Mouse (Mus musculus) lung, embryonic 16.5 days (tissue): ENCODE data around the gene Nr1h4. TPM values are rescaled to one million over a fixed set of nuclear protein-coding genes. Genes with fewer than 3 reads are reported as not detected.

Experiments
- ATAC-seq: fragments of 200-750 bp; cut with Nextera tagmentation; 2 replicates; pipeline ENCODE4 v1.8.0; 2017; ENCODE audit warnings: low read depth, mild to moderate bottlenecking, moderate library complexity
- H3K27ac ChIP-seq: fragments of 300-500 bp; sonication (generic); 2 replicates; pipeline ENCODE4 v1.5.1; 2014; ENCODE audit warnings: mild to moderate bottlenecking, control low read depth, low read length
- H3K27me3 ChIP-seq: fragments of 300-500 bp; sonication (generic); 2 replicates; pipeline ENCODE4 v1.6.1; 2014; ENCODE audit warnings: low read depth, low read length, mixed read lengths; ENCODE audit not compliant: control insufficient read depth, insufficient read depth
- H3K36me3 ChIP-seq: fragments of 300-500 bp; sonication (generic); 2 replicates; pipeline ENCODE4 v1.6.1; 2014; ENCODE audit warnings: low read length; ENCODE audit not compliant: control insufficient read depth, insufficient read depth
- H3K4me1 ChIP-seq: fragments of 300-500 bp; sonication (generic); replicated peaks from 2 replicates; pipeline ENCODE4 v1.6.1; 2014; ENCODE audit warnings: low read length, mixed read lengths; ENCODE audit not compliant: control insufficient read depth, insufficient read depth
- H3K4me2 ChIP-seq: fragments of 300-500 bp; sonication (generic); 2 replicates; pipeline ENCODE4 v1.6.1; 2014; ENCODE audit warnings: low read depth, low read length, control low read depth
- H3K4me3 ChIP-seq: fragments of 300-500 bp; sonication (generic); 2 replicates; pipeline ENCODE4 v1.5.1; 2014; ENCODE audit warnings: mild to moderate bottlenecking, low read length, control low read depth
- H3K9ac ChIP-seq: fragments of 300-500 bp; sonication (generic); 2 replicates; pipeline ENCODE4 v1.6.1; 2014; ENCODE audit warnings: low read length, control low read depth
- H3K9me3 ChIP-seq: fragments of 300-500 bp; sonication (generic); 2 replicates; pipeline ENCODE4 v1.6.1; 2016; ENCODE audit warnings: low read length; ENCODE audit not compliant: control insufficient read depth
- WGBS: fragments of 180-500 bp; shearing (Covaris S2); extraction: QIAGEN DNeasy Blood & Tissue Kit; methylation state at CpG from one replicate; pipeline ENCODE4 v1.1.7; 2014; 5-methylcytosine and 5-hydroxymethylcytosine counted together
- polyA plus RNA-seq: library from polyadenylated mRNA; unstranded; fragments of >200 nt; fragmentation: Nextera tagmentation; extraction: Ambion mirVana; gene quantifications from 2 replicates; pipeline ENCODE4 v1.2.1, GENCODE M21; 2015

The Nr1h4 gene
- polyA plus RNA-seq, 1 experiment from 2014 or later, result 0.16 TPM

- H3K9me3 ChIP-seq, result no peaks in the 10 kb centered on the region
- H3K4me3 ChIP-seq, result no peak overlapping the region
- H3K4me2 ChIP-seq, result no peak overlapping the region
- H3K36me3 ChIP-seq, result no peaks in the 10 kb centered on the region
- H3K27me3 ChIP-seq, result no peaks in the 10 kb centered on the region
- no peaks in the 10 kb centered on the region for H3K4me1 ChIP-seq
- WGBS, result 86% methylated on average over 3 of the region's 3 CpGs
- no peak overlapping the region for H3K27ac ChIP-seq
- no peak for ATAC-seq
- no peak overlapping the region for H3K9ac ChIP-seq
Measured at GRCm38 (mm10) chr10:89490250-89490649, 43.1 kb downstream of the Nr1h4 start.

GRCm38 (mm10) chr10:89489459-89489858 lies 43.9 kb downstream of the Nr1h4 start:
- Histone ChIP-seq H3K9me3 (no peaks in the 10 kb centered on the region), H3K36me3 (no peaks in the 10 kb centered on the region), H3K27me3 (no peaks in the 10 kb centered on the region), H3K4me2 (no peak overlapping the region), H3K4me1 (no peaks in the 10 kb centered on the region), H3K9ac (no peak overlapping the region), H3K27ac (no peak overlapping the region), H3K4me3 (no peak overlapping the region)
- no peak for ATAC-seq
- 62% methylated on average over 4 of the region's 4 CpGs for WGBS

- no peak for ATAC-seq
- H3K4me3 ChIP-seq, result no peak overlapping the region
- no peaks in the 10 kb centered on the region for H3K9me3 ChIP-seq
- no peaks in the 10 kb centered on the region for H3K27me3 ChIP-seq
- H3K4me1 ChIP-seq, result no peaks in the 10 kb centered on the region
- H3K27ac ChIP-seq, result no peak overlapping the region
- no peak overlapping the region for H3K4me2 ChIP-seq
- H3K9ac ChIP-seq, result no peak overlapping the region
- no peaks in the 10 kb centered on the region for H3K36me3 ChIP-seq
- WGBS, result 59% methylated on average over 4 of the region's 4 CpGs
Measured at GRCm38 (mm10) chr10:89486995-89487742, 46.2 kb downstream of the Nr1h4 start.

- Histone ChIP-seq H3K9me3 (no peaks in the 10 kb centered on the region), H3K36me3 (no peaks in the 10 kb centered on the region), H3K9ac (no peak overlapping the region), H3K27me3 (no peaks in the 10 kb centered on the region), H3K4me2 (no peak overlapping the region), H3K4me3 (no peak overlapping the region), H3K4me1 (no peaks in the 10 kb centered on the region), H3K27ac (no peak overlapping the region)
- no peak for ATAC-seq
Measured at GRCm38 (mm10) chr10:89484907-89485306, 48.5 kb downstream of the Nr1h4 start.

GRCm38 (mm10) chr10:89483812-89484602 lies 49.4 kb downstream of the Nr1h4 start:
- WGBS, result 72% methylated on average over 18 of the region's 18 CpGs
- Histone ChIP-seq H3K4me3 (no peak overlapping the region), H3K4me2 (no peak overlapping the region), H3K4me1 (no peaks in the 10 kb centered on the region), H3K9me3 (no peaks in the 10 kb centered on the region), H3K36me3 (no peaks in the 10 kb centered on the region), H3K27me3 (no peaks in the 10 kb centered on the region), H3K27ac (no peak overlapping the region), H3K9ac (no peak overlapping the region)
- no peak for ATAC-seq

GRCm38 (mm10) chr10:89483113-89483512 lies 50.3 kb downstream of the Nr1h4 start:
- H3K36me3 ChIP-seq, result no peaks in the 10 kb centered on the region
- no peaks in the 10 kb centered on the region for H3K4me1 ChIP-seq
- H3K27me3 ChIP-seq, result no peaks in the 10 kb centered on the region
- H3K9me3 ChIP-seq, result no peaks in the 10 kb centered on the region
- no peak for ATAC-seq
- H3K9ac ChIP-seq, result no peak overlapping the region
- H3K27ac ChIP-seq, result no peak overlapping the region
- no peak overlapping the region for H3K4me3 ChIP-seq
- WGBS, result 85% methylated on average over 14 of the region's 14 CpGs
- no peak overlapping the region for H3K4me2 ChIP-seq

- no peaks in the 10 kb centered on the region for H3K27me3 ChIP-seq
- no peaks in the 10 kb centered on the region for H3K9me3 ChIP-seq
- H3K4me2 ChIP-seq, result no peak overlapping the region
- WGBS, result 61% methylated on average over 10 of the region's 10 CpGs
- H3K4me1 ChIP-seq, result no peaks in the 10 kb centered on the region
- no peak overlapping the region for H3K9ac ChIP-seq
- no peaks in the 10 kb centered on the region for H3K36me3 ChIP-seq
- H3K4me3 ChIP-seq, result no peak overlapping the region
- ATAC-seq, result no peak
- no peak overlapping the region for H3K27ac ChIP-seq
Measured at GRCm38 (mm10) chr10:89482142-89482681, 51.2 kb downstream of the Nr1h4 start.

GRCm38 (mm10) chr10:89481638-89482037 lies 51.7 kb downstream of the Nr1h4 start:
- WGBS, result 61% methylated on average over 7 of the region's 7 CpGs
- Histone ChIP-seq H3K27ac (no peak overlapping the region), H3K9ac (no peak overlapping the region), H3K27me3 (no peaks in the 10 kb centered on the region), H3K36me3 (no peaks in the 10 kb centered on the region), H3K4me3 (no peak overlapping the region), H3K4me1 (no peaks in the 10 kb centered on the region), H3K9me3 (no peaks in the 10 kb centered on the region), H3K4me2 (no peak overlapping the region)
- ATAC-seq, result no peak

GRCm38 (mm10) chr10:89478766-89479165 lies 54.6 kb downstream of the Nr1h4 start:
- no peak overlapping the region for H3K27ac ChIP-seq
- H3K9me3 ChIP-seq, result no peaks in the 10 kb centered on the region
- WGBS, result 83% methylated on average over 8 of the region's 8 CpGs
- H3K36me3 ChIP-seq, result no peaks in the 10 kb centered on the region
- no peaks in the 10 kb centered on the region for H3K4me1 ChIP-seq
- no peak overlapping the region for H3K9ac ChIP-seq
- no peak for ATAC-seq
- H3K27me3 ChIP-seq, result no peaks in the 10 kb centered on the region
- no peak overlapping the region for H3K4me3 ChIP-seq
- H3K4me2 ChIP-seq, result no peak overlapping the region
